Mouse (Mus musculus): Measurements from ENCODE around the gene Ttn.

DNA sequence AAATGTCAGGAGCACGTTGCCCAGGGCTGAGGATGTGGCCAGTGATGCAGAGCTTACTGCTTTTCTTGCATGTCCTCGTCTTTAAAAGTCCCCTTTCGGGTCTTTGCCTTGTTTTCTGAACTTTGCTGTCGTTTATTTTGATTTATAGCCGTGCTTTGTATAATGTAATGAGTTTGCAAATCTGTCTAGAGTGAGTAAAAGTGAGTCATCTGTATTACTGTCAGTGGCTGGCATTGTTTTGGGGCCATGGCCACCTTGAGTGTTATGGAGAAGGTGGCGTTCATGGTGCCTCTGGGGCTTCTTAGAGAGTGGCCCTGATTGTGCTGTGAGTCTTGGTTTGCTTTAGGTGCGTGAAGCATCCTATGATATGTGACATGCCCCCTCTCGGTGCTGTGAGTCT lies 300.0 kb downstream of the Ttn start:
- TF ChIP-seq GATA1 (IDR thresholded peaks at IDR 0.05; ENCODE audit: low read length) (no peak), TAL1 (IDR thresholded peaks at IDR 0.05; ENCODE audit: low read length) (no peak)
